Mouse (Mus musculus): ENCODE results near the gene Znrf3.

GRCm38 (mm10) chr11:5427251-5427650, 17.4 kb downstream of the Znrf3 start:
- TF ChIP-seq CTCF (IDR thresholded peaks at IDR 0.05; ENCODE audit: control insufficient read depth, insufficient read depth, low read length) (no peak), POLR2A (IDR thresholded peaks at IDR 0.05; ENCODE audit: borderline replicate concordance, control insufficient read depth, low read depth, low read length) (no peak)

All from bone marrow, adult 2 months (tissue).